Mouse (Mus musculus): ENCODE results near the gene Utp11.

DNA sequence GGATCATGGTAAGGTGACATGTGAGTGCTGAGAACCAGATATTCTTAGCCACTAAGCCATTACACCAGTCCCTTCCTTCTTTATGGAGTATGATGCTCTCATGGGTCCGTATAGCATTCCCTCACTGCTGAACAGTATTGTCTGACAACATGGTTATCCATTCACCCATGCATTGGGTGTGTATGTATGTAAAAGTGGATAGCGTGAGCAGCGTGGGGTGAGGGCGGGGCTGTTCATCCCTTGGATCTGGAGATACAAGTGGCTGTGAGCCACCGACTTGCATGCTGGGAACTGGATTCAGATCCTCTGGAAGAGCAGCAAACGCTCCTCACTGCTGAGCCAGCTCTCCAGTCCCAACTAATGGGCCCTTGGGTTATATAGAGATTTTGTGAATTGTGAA is 19.2 kb upstream of the Utp11 start:
- TF ChIP-seq CTCF (IDR thresholded peaks at IDR 0.05; ENCODE audit: low read depth, low read length) (no peak), POLR2A (IDR thresholded peaks at IDR 0.05; ENCODE audit: extremely low read depth, insufficient read depth, low read length) (no peak)
